Mouse (Mus musculus) ovary, adult 10 weeks (tissue): ENCODE data around the gene Gm21972. TPM values are rescaled to one million over a fixed set of nuclear protein-coding genes. Genes with fewer than 3 reads are reported as not detected.

Experiments used
- polyA plus RNA-seq: library from polyadenylated mRNA; stranded (reverse); fragments of 350-450 nt; fragmentation: Illumina TruSeq; extraction: RNeasy Lipid Tissue Mini Kit (QIAGEN cat#74804); gene quantifications from one replicate; pipeline ENCODE4 v1.2.3, GENCODE M21; 2014

Gm21972 gene
- polyA plus RNA-seq = not detected

GRCm38 (mm10) chr1:86133337-86133736 lies at the start of gene Gm21972:
TSS of gene Gm21972 (plus strand) at chr1:86133637.

GRCm38 (mm10) chr1:86111779-86112178 lies 21.7 kb upstream of the Gm21972 start, which contains the start of gene Htr2b:
TSS of gene Htr2b (minus strand) at chr1:86111970.

GRCm38 (mm10) chr1:86154133-86154823 lies 20.8 kb downstream of the Gm21972 start, which contains the start of gene Armc9:
TSS of gene Armc9 (plus strand) at chr1:86154780.

Other genes with a start within 250 kb of the Gm21972 start
- gene Itm2c, start 239.4 kb upstream of the Gm21972 start, polyA plus RNA-seq = 5.5 TPM
- gene 4933407L21Rik, start 205.2 kb upstream of the Gm21972 start, polyA plus RNA-seq = not detected
- gene Gpr55, start 172.6 kb upstream of the Gm21972 start, polyA plus RNA-seq = 0.31 TPM
- gene Spata3, start 116.8 kb upstream of the Gm21972 start, polyA plus RNA-seq = not detected
- 0.51 TPM for gene 2810459M11Rik, start 87.8 kb upstream of the Gm21972 start, polyA plus RNA-seq
- 237 TPM for gene Psmd1, start 69.2 kb upstream of the Gm21972 start, polyA plus RNA-seq
- 1.1 TPM for gene Htr2b, start 21.7 kb upstream of the Gm21972 start, polyA plus RNA-seq
- 11.9 TPM for gene Armc9, start 21.1 kb downstream of the Gm21972 start, polyA plus RNA-seq
- 0.68 TPM for gene B3gnt7, start 169.2 kb downstream of the Gm21972 start, polyA plus RNA-seq
- 872 TPM for gene Ncl, start 225.8 kb downstream of the Gm21972 start, polyA plus RNA-seq